Mouse (Mus musculus) intestine, embryonic 16.5 days (tissue): ENCODE measurements around the gene Zp2. TPM values are rescaled to one million over a fixed set of nuclear protein-coding genes. Genes with fewer than 3 reads are reported as not detected.

Experiments
- ATAC-seq: fragments of 200-750 bp; cut with Nextera tagmentation; 2 replicates; pipeline ENCODE4 v1.8.0; 2017; ENCODE audit warnings: moderate TSS enrichment, moderate library complexity
- H3K27ac ChIP-seq: fragments of 300-500 bp; sonication (generic); 2 replicates; pipeline ENCODE4 v1.5.1; 2014; ENCODE audit warnings: mild to moderate bottlenecking, low read length
- H3K27me3 ChIP-seq: fragments of 300-500 bp; sonication (generic); replicated peaks from 2 replicates; pipeline ENCODE4 v1.6.1; 2014; ENCODE audit warnings: low read length, control low read depth, mixed read lengths; ENCODE audit not compliant: control insufficient read depth, insufficient read depth
- H3K36me3 ChIP-seq: fragments of 300-500 bp; sonication (generic); 2 replicates; pipeline ENCODE4 v1.6.1; 2014; ENCODE audit warnings: low read length, control low read depth; ENCODE audit not compliant: control insufficient read depth, insufficient read depth
- H3K4me1 ChIP-seq: fragments of 300-500 bp; sonication (generic); 2 replicates; pipeline ENCODE4 v1.6.1; 2014; ENCODE audit warnings: low read length, control low read depth, mixed read lengths; ENCODE audit not compliant: control insufficient read depth, insufficient read depth
- H3K4me2 ChIP-seq: fragments of 300-500 bp; sonication (generic); 2 replicates; pipeline ENCODE4 v1.6.1; 2014; ENCODE audit warnings: low read depth, low read length, control low read depth
- H3K4me3 ChIP-seq: fragments of 300-500 bp; sonication (generic); 2 replicates; pipeline ENCODE4 v1.5.1; 2014; ENCODE audit warnings: mild to moderate bottlenecking, low read length
- H3K9ac ChIP-seq: fragments of 300-500 bp; sonication (generic); 2 replicates; pipeline ENCODE4 v1.6.1; 2014; ENCODE audit warnings: low read depth, low read length
- H3K9me3 ChIP-seq: fragments of 300-500 bp; sonication (generic); 2 replicates; pipeline ENCODE4 v1.6.1; 2016; ENCODE audit warnings: low read length, control low read depth; ENCODE audit not compliant: control insufficient read depth
- WGBS: fragments of 180-500 bp; shearing (Covaris S2); extraction: QIAGEN DNeasy Blood & Tissue Kit; methylation state at CpG from one replicate; pipeline ENCODE4 v1.1.7; 2014; 5-methylcytosine and 5-hydroxymethylcytosine counted together
- polyA plus RNA-seq: library from polyadenylated mRNA; unstranded; fragments of >200 nt; fragmentation: Nextera tagmentation; extraction: Ambion mirVana; gene quantifications from 2 replicates; pipeline ENCODE4 v1.2.1, GENCODE M21; 2015

Gene Zp2
- polyA plus RNA-seq, 1 experiment from 2014 or later = not detected

DNA sequence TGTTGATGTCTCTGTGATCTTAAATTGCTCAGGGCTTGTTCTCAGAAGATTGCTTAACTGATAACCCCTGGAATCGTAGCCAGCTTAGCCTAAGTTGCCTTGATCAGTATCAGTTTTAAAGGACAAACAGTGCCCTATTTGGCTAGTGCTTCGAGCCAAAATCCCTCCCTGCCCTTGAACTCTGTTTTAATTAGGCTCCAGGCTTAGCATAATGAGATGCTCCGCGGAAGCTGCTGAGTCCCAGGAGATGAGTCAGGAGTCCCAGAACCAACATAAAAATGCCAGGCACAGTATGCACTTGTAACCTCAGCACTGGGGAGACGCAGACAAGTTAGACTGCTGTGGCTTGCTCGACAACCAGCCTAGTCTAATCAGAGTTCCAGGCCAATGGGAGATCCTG, 27.6 kb downstream of the Zp2 start:
- Histone ChIP-seq H3K4me1 (no peaks in the 10 kb centered on the region), H3K9me3 (no peaks in the 10 kb centered on the region), H3K36me3 (no peaks in the 10 kb centered on the region), H3K4me3 (no peak overlapping the region), H3K27me3 (no peaks in the 10 kb centered on the region), H3K27ac (no peak overlapping the region), H3K4me2 (no peak overlapping the region), H3K9ac (no peak overlapping the region)
- 49% methylated on average over 6 of the region's 6 CpGs for WGBS
- ATAC-seq = no peak

DNA sequence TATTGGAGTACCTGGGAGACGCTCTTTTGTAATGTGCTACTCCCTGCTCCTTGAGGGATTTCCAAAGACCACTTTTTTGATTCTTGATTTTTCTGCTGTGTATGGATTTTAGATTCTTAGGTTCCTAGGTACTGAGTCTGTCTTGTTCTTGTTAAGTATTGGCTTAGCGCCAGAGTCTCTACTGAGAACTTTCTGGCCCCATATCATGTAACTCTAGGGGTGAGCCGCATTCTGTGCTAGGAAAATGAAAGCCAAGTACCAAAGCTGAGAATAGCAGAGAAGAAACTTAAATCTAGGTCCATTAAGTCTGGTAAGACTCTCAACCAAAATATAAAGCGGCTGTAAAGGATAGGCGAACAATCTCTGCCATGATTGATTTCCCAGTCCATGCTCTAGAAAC, 28.1 kb downstream of the Zp2 start:
- Histone ChIP-seq H3K4me2 (no peak overlapping the region), H3K27ac (no peak overlapping the region), H3K36me3 (no peaks in the 10 kb centered on the region), H3K9ac (no peak overlapping the region), H3K27me3 (no peaks in the 10 kb centered on the region), H3K4me1 (no peaks in the 10 kb centered on the region), H3K4me3 (no peak overlapping the region), H3K9me3 (no peaks in the 10 kb centered on the region)
- ATAC-seq = no peak
- WGBS = 87% methylated on average over 5 of the region's 5 CpGs

DNA sequence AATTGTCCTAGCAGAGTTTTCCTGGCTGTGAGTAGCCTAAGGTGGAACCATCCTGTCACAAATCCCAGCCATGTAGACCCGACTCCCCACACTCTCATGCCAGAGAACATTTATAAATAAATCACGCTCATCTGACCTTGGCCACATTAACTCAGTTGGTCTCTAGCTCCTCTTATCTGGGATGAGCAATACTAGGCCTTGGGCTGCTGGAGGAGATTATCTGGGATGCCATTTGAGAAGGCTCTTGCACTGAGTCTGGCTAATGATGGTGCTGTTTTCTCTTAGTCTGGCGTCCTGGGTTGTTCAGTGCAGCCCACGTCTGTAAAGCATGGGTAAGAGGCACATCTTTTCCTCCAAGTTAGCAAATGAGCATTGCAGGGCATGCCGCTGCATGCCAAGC, 35.4 kb downstream of the Zp2 start:
- Histone ChIP-seq H3K9me3 (no peaks in the 10 kb centered on the region), H3K9ac (no peak overlapping the region), H3K4me1 (no peaks in the 10 kb centered on the region), H3K27ac (no peak overlapping the region), H3K4me3 (no peak overlapping the region), H3K27me3 (no peaks in the 10 kb centered on the region), H3K36me3 (no peaks in the 10 kb centered on the region), H3K4me2 (no peak overlapping the region)
- no peak for ATAC-seq
- 82% methylated on average over 5 of the region's 5 CpGs for WGBS

DNA sequence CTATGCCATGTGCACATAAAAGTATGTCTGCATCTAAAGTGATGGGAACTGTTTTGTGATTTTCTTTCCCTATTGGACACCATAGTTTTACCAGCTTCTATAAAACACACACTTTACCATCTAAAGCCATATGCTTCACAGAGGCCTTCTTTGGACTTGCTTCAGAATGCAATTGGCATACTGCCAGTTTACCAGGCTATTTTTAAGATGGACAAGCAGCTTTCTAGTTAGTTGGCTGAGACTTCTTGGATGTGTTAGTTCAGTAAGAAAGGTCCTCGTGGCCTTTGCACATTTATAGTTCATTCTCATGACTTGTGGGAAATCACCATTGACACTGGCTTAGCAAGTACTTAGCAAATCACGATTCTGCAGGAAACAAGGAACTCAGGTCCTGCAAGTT, 38.7 kb downstream of the Zp2 start:
- no peaks in the 10 kb centered on the region for H3K36me3 ChIP-seq
- H3K4me3 ChIP-seq = no peak overlapping the region
- 47% methylated on average over 2 of the region's 2 CpGs for WGBS
- H3K4me1 ChIP-seq = peaks cover 6% of the 10 kb centered on the region; the same call in 1 of the 2 replicates
- no peaks in the 10 kb centered on the region for H3K9me3 ChIP-seq
- H3K4me2 ChIP-seq = no peak overlapping the region
- H3K27me3 ChIP-seq = no peaks in the 10 kb centered on the region
- ATAC-seq = no peak
- H3K27ac ChIP-seq = no peak overlapping the region
- no peak overlapping the region for H3K9ac ChIP-seq

DNA sequence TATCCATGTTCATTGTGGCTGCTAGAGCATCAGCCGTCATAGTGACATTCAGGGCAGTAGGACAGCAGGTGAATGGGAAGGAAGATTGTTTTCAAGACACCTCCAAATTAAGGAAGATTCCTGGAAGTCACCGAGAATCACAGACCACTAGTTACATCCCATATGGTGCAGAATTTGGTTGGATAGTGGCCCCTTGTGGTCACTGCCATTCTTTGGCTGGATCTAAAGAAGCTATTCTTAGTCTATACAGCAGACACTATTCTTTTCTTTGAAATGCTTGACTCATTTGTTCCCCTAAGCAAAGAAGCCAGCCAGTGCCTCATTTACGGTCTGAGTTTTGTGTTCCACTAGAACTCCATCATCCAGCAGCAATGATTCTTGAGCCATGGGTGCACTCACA, 40.1 kb downstream of the Zp2 start:
- no peaks in the 10 kb centered on the region for H3K36me3 ChIP-seq
- H3K4me2 ChIP-seq = no peak overlapping the region
- H3K9me3 ChIP-seq = no peaks in the 10 kb centered on the region
- no peak for ATAC-seq
- 68% methylated on average over 3 of the region's 3 CpGs for WGBS
- no peaks in the 10 kb centered on the region for H3K27me3 ChIP-seq
- peaks cover 6% of the 10 kb centered on the region; the same call in 1 of the 2 replicates for H3K4me1 ChIP-seq
- no peak overlapping the region for H3K4me3 ChIP-seq
- H3K27ac ChIP-seq = no peak overlapping the region
- H3K9ac ChIP-seq = no peak overlapping the region

DNA sequence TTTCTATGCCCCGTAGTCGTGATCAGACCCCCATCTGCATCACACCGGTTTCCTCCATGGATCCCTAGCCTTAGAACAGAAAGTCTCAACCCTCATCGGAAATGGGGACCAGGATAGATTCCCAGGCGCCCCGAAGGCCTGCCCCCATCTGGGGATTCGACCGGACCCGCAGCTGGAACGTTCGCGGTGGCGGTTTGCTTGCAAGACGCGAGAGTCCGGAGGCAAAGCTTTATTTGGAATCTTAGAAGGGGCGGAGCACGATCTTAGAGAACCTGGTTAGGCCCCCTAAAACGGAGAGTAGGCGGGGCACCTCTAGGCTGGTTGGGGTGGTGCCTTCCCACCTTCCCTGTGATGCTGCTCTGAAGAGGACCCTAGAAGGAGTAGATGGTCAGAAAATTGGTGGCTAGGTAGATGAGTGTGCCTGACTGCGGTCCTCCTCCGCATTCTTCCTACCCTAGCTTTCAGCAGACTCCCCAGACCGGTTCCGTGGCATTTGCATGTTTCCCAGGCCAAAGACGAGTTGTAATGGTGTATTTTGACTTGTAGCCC, 42.0 kb downstream of the Zp2 start:
- Histone ChIP-seq H3K4me1 (peaks cover 6% of the 10 kb centered on the region; the same call in 1 of the 2 replicates), H3K4me2 (peak overlapping the region; percentile 89), H3K27ac (no peak overlapping the region), H3K9ac (peak overlapping the region; percentile 76), H3K36me3 (no peaks in the 10 kb centered on the region), H3K4me3 (peak overlapping the region; percentile 66), H3K9me3 (no peaks in the 10 kb centered on the region), H3K27me3 (no peaks in the 10 kb centered on the region)
- 3% methylated on average over 25 of the region's 25 CpGs for WGBS
- peak; percentile 24; the same call in 1 of the 2 replicates for ATAC-seq

DNA sequence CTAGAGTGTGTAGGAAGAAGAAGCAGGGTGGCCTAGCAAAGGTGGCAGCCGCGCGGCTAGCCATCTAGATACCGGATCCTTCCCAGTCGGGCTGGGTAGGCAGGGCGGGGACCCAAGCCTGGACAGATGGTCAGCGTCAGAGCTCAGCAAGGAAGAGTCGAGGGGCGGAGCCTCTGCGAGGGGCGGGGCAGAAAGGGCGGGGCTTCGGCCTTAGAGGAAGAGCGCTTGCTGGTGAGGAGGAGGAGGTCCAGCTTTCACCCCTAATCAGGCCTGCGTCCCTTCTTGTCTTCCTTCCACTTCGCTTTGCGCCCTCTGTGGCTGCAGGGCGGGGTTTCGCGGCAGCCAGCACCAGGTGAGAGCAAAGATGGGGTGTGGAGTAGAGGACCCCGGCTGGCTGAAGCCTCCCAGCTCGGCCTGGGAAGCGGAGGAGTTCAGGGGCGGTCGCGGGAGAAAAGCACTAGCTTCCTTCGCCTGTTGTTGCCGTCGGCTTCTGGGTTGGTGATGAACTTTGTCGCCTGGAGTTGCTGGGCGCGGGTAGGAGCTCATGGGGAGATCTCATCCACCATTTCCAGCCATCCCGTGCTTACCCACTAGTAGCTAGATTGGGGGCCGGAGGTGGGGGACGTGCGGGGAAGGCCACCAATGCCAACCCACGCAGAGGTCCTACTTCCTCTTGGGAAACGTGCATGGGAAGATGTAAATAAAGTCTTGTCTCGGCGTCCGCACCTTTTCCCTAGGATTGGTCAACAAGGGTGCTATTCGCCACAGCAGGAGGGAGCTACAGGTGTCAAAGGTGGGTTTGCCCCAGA, 42.7 kb downstream of the Zp2 start, which contains the start of gene Tmem159:
Gene Tmem159 (plus strand): TSS at position 190 of the 809 bp plus-strand sequence.
- under 1% methylated on average over 42 of the region's 42 CpGs for WGBS
- Histone ChIP-seq H3K36me3 (no peaks in the 10 kb centered on the region), H3K4me2 (peak within 1 kb of the TSS; percentile 89), H3K4me3 (peak within 1 kb of the TSS; percentile 66), H3K27ac (peak within 1 kb of the TSS; percentile 67), H3K9ac (peak within 1 kb of the TSS; percentile 76), H3K27me3 (no peaks in the 10 kb centered on the region), H3K4me1 (peaks cover 6% of the 10 kb centered on the region; the same call in 1 of the 2 replicates), H3K9me3 (no peaks in the 10 kb centered on the region)
- peak; percentile 97 for ATAC-seq

DNA sequence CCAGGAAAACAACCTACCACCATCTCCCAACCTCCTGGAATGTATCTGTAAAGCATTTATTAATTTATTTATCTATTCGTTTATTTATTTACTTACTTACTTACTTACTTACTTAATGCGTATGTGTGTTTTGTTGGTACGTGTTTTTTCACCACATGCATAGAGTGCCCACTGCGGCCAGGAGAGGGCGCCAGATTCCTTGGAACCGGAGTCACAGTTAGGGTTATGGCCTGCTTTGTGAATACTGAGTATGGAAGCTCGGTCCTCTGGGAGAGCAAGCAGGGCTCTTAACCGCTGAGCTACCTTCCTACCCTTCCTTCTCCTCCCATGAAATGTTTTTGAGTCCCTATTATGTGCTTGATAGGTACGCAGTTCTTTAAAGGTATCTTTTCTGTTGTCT, 46.7 kb downstream of the Zp2 start:
- peaks cover 4% of the 10 kb centered on the region; the same call in 1 of the 2 replicates for H3K4me1 ChIP-seq
- H3K27me3 ChIP-seq = no peaks in the 10 kb centered on the region
- no peak overlapping the region for H3K4me2 ChIP-seq
- no peak overlapping the region for H3K4me3 ChIP-seq
- H3K27ac ChIP-seq = no peak overlapping the region
- no peaks in the 10 kb centered on the region for H3K36me3 ChIP-seq
- ATAC-seq = no peak
- H3K9me3 ChIP-seq = no peaks in the 10 kb centered on the region
- no peak overlapping the region for H3K9ac ChIP-seq
- WGBS = 25% methylated on average over 9 of the region's 9 CpGs

DNA sequence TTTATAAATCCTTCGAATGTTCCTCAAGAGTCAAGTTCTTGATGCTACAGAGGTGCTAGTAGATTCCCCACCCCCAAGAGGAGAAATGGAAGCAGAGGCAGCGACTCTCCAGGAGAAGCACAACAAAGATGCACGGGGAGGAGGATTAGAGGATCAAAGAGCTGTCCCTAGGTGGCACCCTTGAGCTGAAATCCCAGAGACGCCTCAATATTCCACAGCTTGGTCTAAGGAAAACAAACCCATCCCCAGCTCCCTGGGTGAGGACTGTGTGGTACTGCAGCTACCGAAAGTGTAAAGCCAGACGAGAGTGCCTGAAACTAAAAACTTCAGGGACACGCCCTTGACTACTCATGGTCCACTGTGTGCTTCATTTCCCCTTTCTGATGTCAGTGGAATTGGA, 47.2 kb downstream of the Zp2 start:
- no peaks in the 10 kb centered on the region for H3K9me3 ChIP-seq
- no peaks in the 10 kb centered on the region for H3K36me3 ChIP-seq
- WGBS = 5% methylated on average over 7 of the region's 7 CpGs
- 0 out of 2 replicates have a peak, but pooled peaks have one; percentile 12 for ATAC-seq
- no peak overlapping the region for H3K9ac ChIP-seq
- no peaks in the 10 kb centered on the region for H3K4me1 ChIP-seq
- no peak overlapping the region for H3K4me3 ChIP-seq
- no peak overlapping the region for H3K4me2 ChIP-seq
- no peak overlapping the region for H3K27ac ChIP-seq
- H3K27me3 ChIP-seq = no peaks in the 10 kb centered on the region
